Mouse (Mus musculus) embryonic facial prominence, embryonic 15.5 days (tissue): ENCODE data around the gene Trpv4. TPM values are rescaled to one million over a fixed set of nuclear protein-coding genes. Genes with fewer than 3 reads are reported as not detected.

ENCODE experiments used
- ATAC-seq: fragments of 200-750 bp; cut with Nextera tagmentation; 2 replicates; pipeline ENCODE4 v1.8.0; 2017; ENCODE audit warnings: low read depth, moderate TSS enrichment; ENCODE audit not compliant: insufficient number of reproducible peaks, low FRiP score, low TSS enrichment
- H3K27ac ChIP-seq: fragments of 300-500 bp; sonication (generic); replicated peaks from 2 replicates; pipeline ENCODE4 v1.5.1; 2015; ENCODE audit warnings: mild to moderate bottlenecking, inconsistent platforms
- H3K27me3 ChIP-seq: fragments of 300-500 bp; sonication (generic); 2 replicates; pipeline ENCODE4 v1.6.1; 2015; ENCODE audit warnings: inconsistent platforms
- H3K36me3 ChIP-seq: fragments of 300-500 bp; sonication (generic); 2 replicates; pipeline ENCODE4 v1.6.1; 2015; ENCODE audit warnings: mild to moderate bottlenecking, inconsistent platforms
- H3K4me1 ChIP-seq: fragments of 300-500 bp; sonication (generic); 2 replicates; pipeline ENCODE4 v1.6.1; 2015; ENCODE audit warnings: inconsistent platforms
- H3K4me2 ChIP-seq: fragments of 300-500 bp; sonication (generic); replicated peaks from 2 replicates; pipeline ENCODE4 v1.6.1; 2015; ENCODE audit warnings: mild to moderate bottlenecking, inconsistent platforms
- H3K4me3 ChIP-seq: fragments of 300-500 bp; sonication (generic); replicated peaks from 2 replicates; pipeline ENCODE4 v1.5.1; 2015; ENCODE audit warnings: mild to moderate bottlenecking, inconsistent platforms
- H3K9ac ChIP-seq: fragments of 300-500 bp; sonication (generic); 2 replicates; pipeline ENCODE4 v1.6.1; 2015; ENCODE audit warnings: inconsistent platforms
- H3K9me3 ChIP-seq: fragments of 300-500 bp; sonication (generic); replicated peaks from 2 replicates; pipeline ENCODE4 v1.6.1; 2016; ENCODE audit warnings: inconsistent platforms
- WGBS: fragments of 180-500 bp; shearing (Covaris S2); methylation state at CpG from one replicate; pipeline ENCODE4 v1.1.7; 2015; 5-methylcytosine and 5-hydroxymethylcytosine counted together
- polyA plus RNA-seq: library from polyadenylated mRNA; unstranded; fragments of >200 nt; fragmentation: Nextera tagmentation; extraction: Ambion mirVana; gene quantifications from 2 replicates; pipeline ENCODE4 v1.2.1, GENCODE M21; 2015

The Trpv4 gene
- polyA plus RNA-seq, 1 experiment from 2014 or later: 15.0 TPM

DNA sequence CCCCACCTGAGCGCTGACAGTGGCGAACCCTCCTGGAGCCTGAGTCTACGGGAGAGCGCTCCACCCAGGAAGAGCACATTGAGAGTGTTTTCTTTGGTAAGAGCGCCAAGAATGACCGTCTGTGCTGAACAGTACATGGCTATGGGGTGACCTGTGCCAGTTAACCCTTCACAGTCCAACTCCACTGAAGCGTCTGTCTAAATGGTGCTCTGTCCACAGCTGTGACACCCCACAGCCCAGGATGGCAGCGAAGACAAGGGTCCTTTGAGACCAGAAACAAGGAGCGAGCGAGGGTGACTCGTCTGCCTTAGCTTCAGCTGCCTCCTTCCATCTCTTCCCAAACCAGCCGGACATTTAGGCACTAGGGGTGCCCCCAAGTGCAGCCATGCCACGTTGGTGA is 30.5 kb upstream of the Trpv4 start:
- H3K27ac ChIP-seq: peak overlapping the region; percentile 39; the same call in 1 of the 2 replicates
- H3K4me1 ChIP-seq: peaks cover 38% of the 10 kb centered on the region
- no peak for ATAC-seq
- no peaks in the 10 kb centered on the region for H3K36me3 ChIP-seq
- peak overlapping the region; percentile 85 for H3K4me3 ChIP-seq
- 83% methylated on average over 13 of the region's 13 CpGs for WGBS
- peak overlapping the region; percentile 82; the same call in 1 of the 2 replicates for H3K4me2 ChIP-seq
- no peak overlapping the region for H3K9ac ChIP-seq
- H3K27me3 ChIP-seq: no peaks in the 10 kb centered on the region
- H3K9me3 ChIP-seq: no peaks in the 10 kb centered on the region

DNA sequence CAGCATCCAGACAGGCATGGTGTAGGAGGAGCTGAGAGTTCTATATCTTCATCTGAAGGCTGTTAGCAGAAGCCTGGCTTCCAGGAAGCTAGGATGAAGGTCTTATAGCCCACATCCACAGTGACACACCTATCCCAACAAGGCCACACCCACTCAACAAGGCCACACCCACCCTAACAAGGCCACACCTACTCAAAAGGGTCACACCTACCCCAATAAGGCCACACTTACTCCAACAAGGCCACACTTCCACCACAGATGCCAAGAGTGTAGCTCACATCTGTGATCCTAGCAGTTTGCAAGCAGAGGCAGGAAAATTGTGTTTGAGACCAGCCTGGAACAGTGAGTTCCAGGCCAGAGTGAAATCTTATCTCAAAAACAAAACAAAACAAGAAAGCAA is 29.7 kb upstream of the Trpv4 start:
- ATAC-seq: no peak
- no peak overlapping the region for H3K9ac ChIP-seq

DNA sequence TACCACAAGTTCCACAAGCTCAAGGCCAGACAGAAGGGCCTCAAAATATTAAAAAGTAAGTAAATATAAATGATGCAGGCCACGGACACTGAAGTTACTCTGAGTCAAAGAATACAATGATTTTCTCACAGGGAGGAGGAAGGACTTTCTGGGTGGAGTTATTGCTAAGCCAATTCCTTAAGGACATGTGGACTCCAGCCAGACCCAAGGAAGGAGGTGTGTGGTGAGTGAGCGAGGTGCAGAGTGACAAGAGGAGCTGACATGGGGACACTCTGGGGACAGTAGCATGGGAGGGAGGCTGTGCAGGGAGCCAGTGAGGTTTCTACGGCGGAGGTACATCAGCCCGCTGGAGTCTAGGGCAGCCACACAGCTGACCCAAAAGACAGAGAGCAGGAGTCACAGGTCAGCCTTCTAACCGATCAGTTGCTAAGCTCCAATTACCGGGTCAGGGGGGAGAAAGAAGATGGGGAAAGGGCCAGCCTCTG is 28.5 kb upstream of the Trpv4 start:
- H3K36me3 ChIP-seq: no peaks in the 10 kb centered on the region
- no peak for ATAC-seq
- H3K9ac ChIP-seq: no peak overlapping the region
- no peak overlapping the region for H3K4me2 ChIP-seq
- H3K27ac ChIP-seq: no peak overlapping the region
- H3K9me3 ChIP-seq: no peaks in the 10 kb centered on the region
- H3K27me3 ChIP-seq: no peaks in the 10 kb centered on the region
- H3K4me1 ChIP-seq: peaks cover 49% of the 10 kb centered on the region
- 56% methylated on average over 7 of the region's 7 CpGs for WGBS
- H3K4me3 ChIP-seq: no peak overlapping the region

More for the DNA sequence above, 29.7 kb upstream of the Trpv4 start:
- Histone ChIP-seq H3K27me3 (no peaks in the 10 kb centered on the region), H3K4me3 (no peak overlapping the region), H3K36me3 (no peaks in the 10 kb centered on the region), H3K27ac (no peak overlapping the region), H3K4me1 (peaks cover 41% of the 10 kb centered on the region), H3K9me3 (no peaks in the 10 kb centered on the region), H3K4me2 (no peak overlapping the region)

DNA sequence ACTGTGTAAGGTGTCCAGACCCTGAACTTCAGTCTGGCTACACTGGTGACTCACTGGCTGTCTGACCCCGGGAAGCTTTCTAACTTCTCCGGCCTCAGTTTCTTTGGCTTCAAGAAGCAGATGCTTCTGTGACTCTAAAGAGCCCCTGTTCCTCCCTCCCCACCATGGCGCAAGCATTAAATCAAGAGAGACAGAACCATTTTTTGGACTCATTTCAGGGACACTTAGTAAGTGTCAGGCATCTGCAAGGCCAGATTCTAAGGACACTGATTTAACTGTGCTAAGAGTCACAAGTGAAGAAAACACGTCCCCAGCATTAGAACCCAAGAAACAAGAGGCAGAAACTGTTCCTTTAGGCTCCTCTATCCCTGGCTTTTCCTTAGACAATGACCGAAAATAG is 27.8 kb upstream of the Trpv4 start:
- H3K9me3 ChIP-seq: no peaks in the 10 kb centered on the region
- no peak overlapping the region for H3K27ac ChIP-seq
- no peak overlapping the region for H3K4me2 ChIP-seq
- no peak overlapping the region for H3K4me3 ChIP-seq
- ATAC-seq: no peak
- H3K36me3 ChIP-seq: no peaks in the 10 kb centered on the region
- no peaks in the 10 kb centered on the region for H3K27me3 ChIP-seq
- 91% methylated on average over 5 of the region's 5 CpGs for whole genome bisulfite sequencing
- peaks cover 53% of the 10 kb centered on the region for H3K4me1 ChIP-seq
- no peak overlapping the region for H3K9ac ChIP-seq

DNA sequence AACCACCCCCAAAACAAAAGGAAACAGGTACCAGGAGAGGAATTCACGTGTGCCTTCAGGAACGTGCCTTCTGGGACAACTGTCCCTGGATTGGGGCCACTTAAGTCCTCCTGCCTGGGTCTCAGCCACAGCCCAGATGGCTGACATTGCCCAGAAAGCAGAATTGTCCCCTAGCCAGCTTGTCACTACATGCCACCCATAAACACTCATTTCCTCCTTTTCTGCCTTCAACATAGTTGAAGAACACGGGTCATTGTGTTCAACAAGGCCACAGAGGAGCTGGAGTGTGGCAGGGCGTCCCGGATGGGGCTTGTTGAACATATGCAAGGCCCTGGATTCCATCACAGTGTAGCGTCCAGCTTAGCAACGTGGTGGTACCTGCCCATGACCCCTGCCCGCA is 23.5 kb upstream of the Trpv4 start:
- Histone ChIP-seq H3K27ac (peak overlapping the region; percentile 63), H3K9ac (no peak overlapping the region)
- no peak for ATAC-seq

DNA sequence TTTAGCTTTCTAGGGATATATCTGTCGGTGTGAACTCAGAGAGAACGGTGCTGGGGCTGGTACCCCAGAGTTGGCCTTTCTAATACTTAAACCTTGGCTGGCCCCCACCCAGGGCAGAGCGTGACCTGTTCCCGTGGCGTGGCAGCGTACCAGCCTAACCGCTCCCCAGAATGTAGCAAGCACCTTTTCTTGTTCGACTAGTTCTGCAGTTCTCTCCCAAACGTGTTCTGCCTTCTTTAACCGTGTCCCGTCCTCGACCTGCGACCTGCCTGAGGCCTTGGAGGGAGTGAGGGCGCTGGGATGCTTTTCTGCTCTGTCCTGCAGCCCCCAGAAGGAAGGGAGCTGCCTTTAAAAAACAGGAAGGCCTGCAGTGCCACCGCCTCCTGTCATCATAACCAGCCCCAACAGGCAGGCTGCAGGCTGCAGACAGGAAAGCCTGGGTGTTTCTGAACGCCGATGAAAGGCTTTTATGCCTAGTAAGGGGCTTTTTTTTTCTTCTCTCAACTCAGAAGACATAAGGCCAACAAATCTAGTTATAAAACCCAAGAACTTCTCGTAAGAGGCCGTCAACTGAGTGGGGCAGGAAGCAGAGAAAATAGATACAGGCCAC is 22.6 kb upstream of the Trpv4 start:
- H3K9ac ChIP-seq: no peak overlapping the region
- peaks cover 16% of the 10 kb centered on the region for H3K36me3 ChIP-seq
- no peaks in the 10 kb centered on the region for H3K27me3 ChIP-seq
- no peaks in the 10 kb centered on the region for H3K9me3 ChIP-seq
- no peak for ATAC-seq
- no peak overlapping the region for H3K4me2 ChIP-seq
- H3K4me3 ChIP-seq: no peak overlapping the region
- WGBS: 47% methylated on average over 19 of the region's 19 CpGs
- H3K27ac ChIP-seq: peak overlapping the region; percentile 63
- peaks cover 51% of the 10 kb centered on the region for H3K4me1 ChIP-seq

More for the DNA sequence above, 23.5 kb upstream of the Trpv4 start:
- H3K4me1 ChIP-seq: peaks cover 51% of the 10 kb centered on the region
- no peak overlapping the region for H3K4me3 ChIP-seq
- no peaks in the 10 kb centered on the region for H3K9me3 ChIP-seq
- no peaks in the 10 kb centered on the region for H3K27me3 ChIP-seq
- H3K4me2 ChIP-seq: no peak overlapping the region
- peaks cover 8% of the 10 kb centered on the region for H3K36me3 ChIP-seq
- WGBS: 58% methylated on average over 8 of the region's 8 CpGs

DNA sequence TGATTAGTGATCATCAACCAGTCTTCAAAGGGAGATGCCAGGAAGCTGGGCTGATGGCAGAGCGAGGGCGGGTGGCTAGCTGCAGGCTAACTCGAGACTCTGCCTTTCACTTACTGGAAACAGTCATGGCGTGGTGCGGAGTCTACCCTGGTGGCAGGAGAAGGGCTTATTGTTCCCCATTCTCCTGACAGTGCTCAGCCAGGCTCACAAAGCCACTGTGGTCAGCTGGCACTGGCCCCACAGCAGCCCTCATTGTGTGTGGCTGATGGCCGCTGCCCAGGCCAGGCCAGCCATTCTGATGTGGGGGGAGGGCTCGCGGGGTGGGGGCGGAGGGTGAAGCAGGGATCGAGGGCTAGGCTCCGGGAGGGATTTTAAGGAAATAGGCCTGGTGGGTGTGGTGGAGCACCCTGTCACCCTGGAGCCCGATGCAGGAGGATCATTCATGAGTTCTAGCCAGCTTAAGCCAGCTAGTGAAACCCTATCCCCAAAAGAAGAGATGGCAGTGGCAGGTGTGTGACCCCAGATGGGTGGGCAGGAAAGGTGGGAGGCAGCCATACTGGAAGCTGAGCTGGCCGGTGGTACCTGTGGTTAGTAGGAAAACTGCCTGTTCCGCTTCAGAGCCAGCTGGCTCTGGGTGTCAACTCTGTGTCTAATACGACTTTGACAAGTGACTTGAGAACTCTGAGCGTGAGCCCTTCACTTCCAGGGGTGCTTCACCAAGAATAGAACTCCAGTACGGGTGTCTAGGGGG is 21.8 kb upstream of the Trpv4 start:
- no peak for ATAC-seq
- peaks cover 16% of the 10 kb centered on the region for H3K36me3 ChIP-seq
- 64% methylated on average over 17 of the region's 17 CpGs for WGBS

DNA sequence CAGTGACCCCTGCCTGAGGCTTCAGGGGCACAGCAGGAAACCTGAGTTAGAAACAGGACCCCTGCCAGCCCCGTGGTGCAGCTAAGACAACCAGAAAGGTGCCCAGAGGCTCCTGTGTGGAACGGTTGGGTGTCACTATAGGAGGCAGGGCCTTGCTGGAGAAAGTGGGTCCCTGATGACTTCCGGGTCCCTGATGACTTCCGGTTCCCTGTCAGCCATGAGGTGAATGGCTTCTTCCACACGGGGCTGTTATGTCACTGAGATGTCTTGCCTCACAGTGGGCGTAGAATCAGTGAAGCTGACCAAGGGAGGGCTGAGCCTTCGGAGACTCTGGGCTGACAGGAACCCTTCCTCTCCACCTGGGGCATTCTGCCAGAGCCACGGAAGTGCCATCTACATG is 16.4 kb upstream of the Trpv4 start:
- Histone ChIP-seq H3K27me3 (no peaks in the 10 kb centered on the region), H3K9ac (no peak overlapping the region), H3K4me3 (no peak overlapping the region), H3K27ac (no peak overlapping the region), H3K4me2 (no peak overlapping the region), H3K9me3 (no peaks in the 10 kb centered on the region), H3K36me3 (peaks cover 40% of the 10 kb centered on the region), H3K4me1 (peaks cover 7% of the 10 kb centered on the region)
- ATAC-seq: no peak
- 80% methylated on average over 8 of the region's 8 CpGs for WGBS

More for the DNA sequence above, 21.8 kb upstream of the Trpv4 start:
- Histone ChIP-seq H3K27ac (peak overlapping the region; percentile 63), H3K4me3 (no peak overlapping the region), H3K4me1 (peaks cover 50% of the 10 kb centered on the region), H3K9ac (no peak overlapping the region), H3K4me2 (no peak overlapping the region), H3K27me3 (no peaks in the 10 kb centered on the region), H3K9me3 (no peaks in the 10 kb centered on the region)

DNA sequence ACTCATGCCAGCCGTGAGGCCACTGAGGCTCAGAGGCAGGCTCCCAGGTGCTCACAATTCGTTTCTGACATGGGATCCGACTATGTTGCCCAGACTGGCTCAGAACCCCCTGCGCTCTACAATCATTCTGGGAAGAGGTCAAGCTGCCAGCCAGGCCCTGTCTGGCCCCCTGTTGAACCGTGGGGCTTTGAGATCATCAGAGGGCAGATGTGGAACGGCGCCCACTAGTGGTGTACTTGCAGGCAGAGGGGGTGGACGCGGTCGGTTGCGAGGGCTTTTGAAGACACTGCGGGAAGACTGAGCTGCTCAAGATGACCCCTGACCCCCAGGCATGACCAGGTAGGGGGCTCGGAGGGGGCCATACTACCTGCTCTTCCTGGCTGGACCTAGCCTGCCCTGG is 14.9 kb upstream of the Trpv4 start:
- WGBS: 89% methylated on average over 13 of the region's 13 CpGs
- no peaks in the 10 kb centered on the region for H3K9me3 ChIP-seq
- no peak overlapping the region for H3K4me2 ChIP-seq
- ATAC-seq: no peak
- no peaks in the 10 kb centered on the region for H3K27me3 ChIP-seq
- peaks cover 40% of the 10 kb centered on the region for H3K36me3 ChIP-seq
- peaks cover 5% of the 10 kb centered on the region; the same call in 1 of the 2 replicates for H3K4me1 ChIP-seq
- no peak overlapping the region for H3K9ac ChIP-seq
- no peak overlapping the region for H3K27ac ChIP-seq
- H3K4me3 ChIP-seq: no peak overlapping the region

DNA sequence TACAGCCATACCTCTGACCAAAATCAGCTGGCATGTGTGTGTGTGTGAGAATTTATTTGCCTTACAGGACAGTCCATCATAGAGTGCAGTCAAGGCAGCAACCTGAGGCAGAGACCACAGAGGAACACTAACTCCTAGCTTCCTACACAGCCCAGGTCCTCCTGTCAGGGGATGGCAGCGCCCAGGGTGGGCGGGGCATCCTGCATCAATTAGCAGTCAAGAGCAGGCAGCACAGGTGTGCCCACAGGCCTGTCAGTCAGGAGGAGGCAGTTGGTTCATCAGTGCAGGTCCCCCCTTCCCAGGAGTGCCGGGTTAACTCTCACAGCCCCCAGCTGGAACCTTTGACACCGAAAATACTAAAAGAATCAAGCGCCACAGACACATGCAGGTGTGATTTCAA is 10.8 kb upstream of the Trpv4 start:
- 80% methylated on average over 5 of the region's 5 CpGs for WGBS
- no peak for ATAC-seq
- Histone ChIP-seq H3K4me2 (no peak overlapping the region), H3K4me3 (no peak overlapping the region), H3K27ac (no peak overlapping the region), H3K4me1 (peaks cover 23% of the 10 kb centered on the region), H3K27me3 (no peaks in the 10 kb centered on the region), H3K36me3 (peaks cover 19% of the 10 kb centered on the region), H3K9ac (no peak overlapping the region), H3K9me3 (no peaks in the 10 kb centered on the region)

DNA sequence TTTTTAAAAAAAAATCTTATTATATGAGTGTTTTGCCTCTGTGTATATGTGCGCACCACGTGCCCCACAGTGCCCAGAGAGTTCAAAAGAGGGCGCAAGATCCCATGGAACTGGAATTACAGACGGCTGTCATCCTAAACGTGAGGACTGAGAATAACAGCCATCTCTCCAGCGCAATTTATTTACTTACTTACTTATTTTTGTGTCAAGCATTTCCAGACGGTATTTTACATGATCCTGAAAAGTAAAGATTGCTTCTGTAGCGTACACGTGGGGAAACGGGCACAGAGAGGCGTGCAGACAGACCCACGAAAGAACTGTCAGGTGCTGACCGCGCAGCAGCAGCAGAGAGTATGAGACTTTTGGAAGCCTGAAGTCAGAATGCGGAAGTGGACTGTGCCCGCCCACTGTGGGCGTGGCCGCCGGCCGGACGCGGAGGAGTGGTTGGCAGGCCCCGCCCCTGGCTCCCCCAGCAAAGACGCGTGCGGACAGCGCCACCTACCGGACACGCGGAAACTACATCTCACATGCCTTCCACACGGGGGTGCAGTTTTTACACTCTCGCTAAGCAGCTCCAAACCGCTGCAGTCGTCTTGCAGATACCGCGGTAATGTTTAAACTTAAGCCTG is 9.1 kb upstream of the Trpv4 start:
- Histone ChIP-seq H3K4me2 (peak overlapping the region; percentile 54), H3K27me3 (no peaks in the 10 kb centered on the region), H3K9me3 (no peaks in the 10 kb centered on the region), H3K27ac (peak overlapping the region; percentile 53), H3K4me1 (peaks cover 23% of the 10 kb centered on the region), H3K36me3 (peaks cover 8% of the 10 kb centered on the region; the same call in 1 of the 2 replicates), H3K4me3 (peak overlapping the region; percentile 35), H3K9ac (no peak overlapping the region)
- 2% methylated on average over 36 of the region's 36 CpGs for WGBS
- peak; percentile 89 for ATAC-seq
